Mouse (Mus musculus) CH12F3 (cell line): ENCODE measurements around the gene Mfsd7a.

ENCODE experiments used
- in situ Hi-C: fragments of 300-500 bp; cut with MboI; formaldehyde crosslinking; loops from 2 replicates; pipeline ENCODE4 v1.14.3; 2020; ENCODE audit warnings: low sequenced_read_pairs

Gene Mfsd7a

GRCm38 (mm10) chr5:108433804-108434587 lies 14.7 kb downstream of the Mfsd7a start, which contains the start of gene Atp5k:
Gene Atp5k (minus strand): TSS chr5:108434448.
- in situ Hi-C loops: no loop called here

GRCm38 (mm10) chr5:108431196-108431595 lies 17.5 kb downstream of the Mfsd7a start:
- in situ Hi-C loops: no loop called here

GRCm38 (mm10) chr5:108427186-108427585 lies 21.5 kb downstream of the Mfsd7a start:
- in situ Hi-C loops: no loop called here

- in situ Hi-C loops: no loop called here
Measured at GRCm38 (mm10) chr5:108423427-108423826, 25.3 kb downstream of the Mfsd7a start.

- in situ Hi-C loops: no loop called here
Measured at GRCm38 (mm10) chr5:108422741-108423140, 25.9 kb downstream of the Mfsd7a start.

GRCm38 (mm10) chr5:108414711-108415110 lies 34.0 kb downstream of the Mfsd7a start:
- in situ Hi-C loops: no loop called here

- in situ Hi-C loops: no loop called here
Measured at GRCm38 (mm10) chr5:108406977-108407376, 41.7 kb downstream of the Mfsd7a start.

GRCm38 (mm10) chr5:108405460-108405859 lies 43.2 kb downstream of the Mfsd7a start:
- in situ Hi-C loops: no loop called here

GRCm38 (mm10) chr5:108403453-108403852 lies 45.2 kb downstream of the Mfsd7a start:
- in situ Hi-C loops: no loop called here
